Mouse (Mus musculus) gastrocnemius, postnatal 36 days (tissue): ENCODE data around the gene Il27. TPM values are rescaled to one million over a fixed set of nuclear protein-coding genes. Genes with fewer than 3 reads are reported as not detected.
"Not testable (repeated sequence)": the region's sequence is repeated elsewhere in the genome, so short reads cannot be mapped to it uniquely, and the experiment has no call there.

Source experiments
- DNase-seq, 2 experiments: peaks; one replicate each; pipeline ENCODE4 v3.0.0; 2022
- intact Hi-C: fragments of 180-260 bp; cut with DNase I; formaldehyde crosslinking; loops from one replicate; pipeline ENCODE4 v1.15.1; 2025
- long read RNA-seq, 2 experiments: library from polyadenylated mRNA; stranded (forward); transcript quantifications; one replicate each; pipeline ENCODE4 v2.0.0; 2021
- total RNA-seq, 2 experiments: library from RNA; stranded (reverse); gene quantifications; 2 replicates each; pipeline ENCODE4 v1.2.3; 2021

The Il27 gene
- total RNA-seq, result not detected
- long read RNA-seq, experiment 1, result 0 reads
- long read RNA-seq, experiment 2, result 0 reads

DNA sequence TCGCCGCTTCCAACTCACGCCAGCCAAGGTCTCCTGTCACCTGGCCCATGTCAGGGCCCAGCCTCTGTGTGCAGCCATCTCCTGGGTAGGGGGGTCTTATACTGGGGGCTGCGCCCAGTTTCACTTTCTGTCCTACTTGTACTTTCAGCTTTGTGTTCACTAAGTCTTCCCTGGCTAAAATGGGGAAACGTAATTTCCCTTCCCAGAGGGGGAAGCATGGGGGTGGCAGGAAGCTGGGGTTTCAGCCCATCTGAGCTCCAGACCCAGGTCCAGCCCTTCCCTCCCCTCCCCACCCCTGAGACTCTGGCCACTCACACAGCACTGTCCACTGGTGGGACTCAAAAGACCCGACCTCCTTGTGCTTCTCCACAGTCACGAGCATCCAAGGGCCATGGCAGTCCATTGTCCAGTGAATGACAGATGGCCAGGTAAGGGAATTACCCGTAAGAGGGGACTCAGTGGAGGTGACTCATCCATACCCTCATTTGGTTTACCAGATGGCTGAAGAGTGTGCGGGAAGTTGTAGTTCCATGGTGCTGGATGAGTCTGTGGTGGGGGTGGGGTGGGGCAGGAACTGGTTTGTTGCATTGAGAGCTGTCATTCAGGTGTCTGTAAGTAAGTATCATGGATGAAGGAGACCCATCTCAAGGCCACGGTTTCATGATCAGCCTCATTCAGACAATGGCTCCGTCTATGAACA is at the start of gene Il27:
Gene Il27 (minus strand): TSS at position 80 of the 700 bp plus-strand sequence.
- no peak for DNase-seq
- intact Hi-C loops, result no loop called here

- DNase-seq, result no peak
- intact Hi-C loops, result no loop called here
Measured at GRCm38 (mm10) chr7:126644345-126644744, 49.6 kb upstream of the Il27 start.

- intact Hi-C loops, DNase-seq: not testable (repeated sequence)
Measured at GRCm38 (mm10) chr7:126643244-126643617, 48.5 kb upstream of the Il27 start.

- DNase-seq, result no peak
- intact Hi-C loops, result no loop called here
Measured at GRCm38 (mm10) chr7:126642545-126643243, 48.0 kb upstream of the Il27 start.

GRCm38 (mm10) chr7:126636733-126637520 is 42.2 kb upstream of the Il27 start:
- intact Hi-C loops, result loop anchor here (2.0 kb wide), 1 partner anchor 50 kb away; no protein-coding TSS in a partner anchor
- DNase-seq, result no peak

- intact Hi-C loops, result no loop called here
- no peak for DNase-seq
Measured at GRCm38 (mm10) chr7:126635375-126635774, 40.6 kb upstream of the Il27 start.

DNA sequence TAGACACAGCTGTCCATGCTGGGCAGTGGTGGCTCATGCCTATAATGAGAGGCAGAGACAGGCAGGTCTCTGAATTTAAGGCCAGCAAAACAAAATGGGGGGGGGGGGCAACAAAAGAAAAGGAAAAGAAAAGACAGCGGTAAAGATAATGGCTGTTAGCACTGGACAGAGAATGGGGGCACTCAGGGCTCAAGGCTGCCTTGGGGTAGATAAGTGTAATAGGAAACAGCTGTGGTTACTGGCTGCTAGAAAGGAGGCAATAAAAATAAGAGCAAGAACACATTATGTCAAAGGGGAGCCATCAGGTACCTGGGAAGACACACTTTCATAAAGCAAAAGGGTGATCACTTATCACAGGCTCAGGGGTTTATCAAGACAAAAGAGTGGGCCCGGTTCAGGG is 37.7 kb upstream of the Il27 start:
- intact Hi-C loops, result no loop called here
- no peak for DNase-seq

DNA sequence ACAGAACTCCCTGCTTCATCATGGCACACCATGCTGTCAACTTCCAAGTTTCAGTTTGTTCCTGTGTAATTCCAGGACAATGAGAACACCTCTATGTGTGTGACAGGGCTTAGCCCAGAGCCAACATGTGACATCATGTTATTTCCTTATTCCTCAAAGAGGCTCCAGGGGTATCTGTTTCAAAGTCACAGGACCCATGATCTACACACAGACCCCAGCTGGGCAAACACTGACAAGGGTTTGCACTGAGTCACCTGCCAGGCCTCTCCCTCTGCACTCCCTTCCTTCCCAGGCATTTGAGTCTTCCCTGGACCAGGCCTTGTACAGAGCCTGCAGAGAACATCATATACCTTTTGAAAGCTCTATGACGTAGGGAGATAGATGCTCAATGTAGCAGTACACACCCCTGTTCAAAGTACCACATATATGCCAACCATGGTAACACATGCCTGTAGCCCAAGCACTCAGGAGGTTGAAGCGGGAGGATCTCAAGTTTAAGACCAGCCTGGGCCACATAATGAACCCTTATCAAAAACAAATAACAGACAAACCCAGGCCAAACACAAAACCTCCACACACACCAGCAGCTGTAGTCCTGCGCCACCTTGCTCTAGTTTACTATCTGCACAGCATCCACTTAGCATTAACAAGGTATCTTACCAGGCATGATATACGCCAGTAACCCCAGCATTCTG is 36.2 kb upstream of the Il27 start, which contains the start of gene Nupr1:
Gene Nupr1 (minus strand): TSS at position 38 of the 695 bp plus-strand sequence.
- intact Hi-C loops, result no loop called here
- DNase-seq, result no peak

DNA sequence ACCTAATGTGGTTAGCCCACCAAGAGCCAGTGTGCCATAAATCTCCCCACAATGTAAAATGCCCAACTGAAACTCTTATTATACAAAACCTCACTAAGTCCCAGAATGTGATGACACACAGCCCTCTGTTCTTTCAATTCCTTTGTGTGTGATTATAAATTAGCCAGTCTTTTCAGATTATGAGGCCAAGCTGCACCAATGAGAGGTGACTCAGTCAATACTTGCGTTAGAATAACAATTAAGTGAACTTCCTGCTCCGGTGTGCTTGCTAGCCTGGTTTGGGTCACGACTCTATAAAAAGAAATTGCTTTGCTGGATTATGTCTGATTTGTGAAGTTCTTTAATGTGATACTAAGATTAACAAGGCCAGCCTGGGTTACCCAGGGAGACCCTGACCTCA is 35.2 kb upstream of the Il27 start:
- intact Hi-C loops, result no loop called here
- no peak for DNase-seq

DNA sequence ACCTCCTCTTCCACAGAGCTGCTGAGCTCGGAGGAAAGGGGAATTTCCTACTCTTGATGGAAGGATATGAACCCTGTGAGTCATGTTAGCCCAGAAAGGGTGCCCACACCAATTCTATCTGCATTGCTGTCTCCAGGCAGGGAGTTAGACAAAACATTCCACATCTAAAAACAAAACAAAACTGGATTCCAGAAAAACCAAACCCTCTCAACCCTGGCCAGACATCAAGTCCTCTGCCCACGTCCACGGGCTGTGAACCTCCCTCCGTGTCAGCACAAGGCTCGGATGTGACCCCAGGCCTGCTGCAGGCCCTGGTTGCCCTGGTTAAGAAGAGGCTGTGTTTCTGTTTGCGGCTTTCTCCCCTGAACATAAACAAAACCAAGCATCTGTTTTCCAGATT is 33.4 kb upstream of the Il27 start:
- no peak for DNase-seq
- intact Hi-C loops, result no loop called here

DNA sequence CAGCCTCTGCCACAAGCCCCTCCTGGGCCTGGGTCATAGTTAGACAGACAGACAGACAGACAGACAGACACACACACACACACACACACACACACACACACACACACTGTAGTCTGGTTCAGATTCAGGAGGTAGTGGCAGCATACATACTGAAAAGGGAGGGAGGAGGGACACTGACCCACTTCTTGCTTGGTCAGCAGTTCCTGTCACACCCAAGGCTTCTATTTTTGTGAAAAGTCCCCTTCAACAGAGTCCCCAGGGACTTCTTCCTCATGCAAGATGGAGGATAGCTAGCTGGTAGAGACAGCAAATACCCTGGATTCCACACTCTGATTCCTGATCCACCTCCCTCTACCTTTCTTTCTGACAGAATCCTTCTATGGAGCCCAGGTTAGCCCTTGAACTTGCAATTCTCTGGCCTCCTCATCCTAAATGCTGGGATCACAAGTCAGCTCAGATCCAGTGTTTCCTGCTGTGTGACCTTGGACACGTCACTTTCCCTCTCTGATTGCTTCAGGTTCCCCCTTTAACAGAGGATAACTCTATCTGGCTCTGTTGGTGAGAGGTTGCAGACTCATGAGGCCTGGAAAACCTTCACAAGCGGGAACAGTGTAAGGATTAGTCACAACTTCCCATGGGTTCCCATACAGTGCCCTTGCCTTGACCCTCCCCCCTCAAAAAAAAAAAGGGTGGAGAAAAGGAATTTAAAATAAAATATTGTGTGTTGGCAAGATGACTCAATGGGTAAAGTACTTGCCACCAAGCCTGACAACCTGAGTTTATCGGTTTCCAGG is 31.3 kb upstream of the Il27 start:
- intact Hi-C loops, result no loop called here

GRCm38 (mm10) chr7:126625369-126625768 is 30.6 kb upstream of the Il27 start:
- intact Hi-C loops, result no loop called here
- peak; percentile 69 to 88 for DNase-seq

More for the DNA sequence above, 31.3 kb upstream of the Il27 start:
- no peak for DNase-seq

GRCm38 (mm10) chr7:126624774-126625173 is 30.0 kb upstream of the Il27 start:
- intact Hi-C loops, result no loop called here
- DNase-seq, result no peak

GRCm38 (mm10) chr7:126623381-126623780 is 28.6 kb upstream of the Il27 start:
- no peak for DNase-seq
- intact Hi-C loops, result no loop called here

DNA sequence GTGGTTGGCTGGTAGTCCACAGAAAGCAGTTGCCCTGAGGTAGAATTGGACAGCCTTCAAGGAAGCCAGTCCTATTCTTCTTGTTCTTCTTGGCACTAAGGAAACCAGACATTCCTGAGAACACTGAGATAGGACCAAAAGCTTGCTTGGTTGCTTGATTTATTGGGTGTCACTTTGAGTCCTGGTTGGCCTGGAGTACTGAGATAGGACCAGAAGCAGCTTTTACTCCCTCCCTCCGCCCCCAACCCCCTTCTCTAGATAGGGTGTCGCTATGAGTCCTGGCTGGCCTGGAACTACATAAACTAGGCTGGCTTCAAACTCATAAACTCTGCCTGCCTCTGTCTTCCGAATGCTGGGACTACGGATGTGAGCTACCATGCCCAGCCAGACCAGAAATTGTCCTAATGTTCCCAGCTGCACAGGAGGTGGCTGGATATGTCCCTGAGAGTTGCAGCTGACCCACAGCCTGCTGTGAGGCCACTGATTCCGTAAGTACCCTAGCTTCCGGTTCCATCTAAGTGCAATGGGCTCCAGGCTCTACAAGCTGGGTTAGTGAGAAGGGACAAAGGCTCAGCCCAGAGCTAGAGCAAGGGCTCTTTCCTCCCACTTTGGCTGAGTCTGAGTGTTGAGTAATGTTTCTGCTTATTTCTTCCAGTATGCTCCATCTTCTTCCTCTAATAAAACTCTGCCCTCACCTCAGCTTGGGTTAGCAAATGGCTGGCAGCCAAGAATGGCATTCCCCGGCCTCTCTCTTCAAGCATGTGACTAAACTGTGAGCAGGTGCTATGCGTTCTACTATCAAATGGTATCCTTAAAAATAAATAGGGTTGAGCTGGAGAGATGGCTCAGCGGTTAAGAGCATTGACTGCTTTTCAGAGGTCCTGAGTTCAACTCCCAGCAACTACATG is 27.0 kb upstream of the Il27 start:
- DNase-seq, result no peak

DNA sequence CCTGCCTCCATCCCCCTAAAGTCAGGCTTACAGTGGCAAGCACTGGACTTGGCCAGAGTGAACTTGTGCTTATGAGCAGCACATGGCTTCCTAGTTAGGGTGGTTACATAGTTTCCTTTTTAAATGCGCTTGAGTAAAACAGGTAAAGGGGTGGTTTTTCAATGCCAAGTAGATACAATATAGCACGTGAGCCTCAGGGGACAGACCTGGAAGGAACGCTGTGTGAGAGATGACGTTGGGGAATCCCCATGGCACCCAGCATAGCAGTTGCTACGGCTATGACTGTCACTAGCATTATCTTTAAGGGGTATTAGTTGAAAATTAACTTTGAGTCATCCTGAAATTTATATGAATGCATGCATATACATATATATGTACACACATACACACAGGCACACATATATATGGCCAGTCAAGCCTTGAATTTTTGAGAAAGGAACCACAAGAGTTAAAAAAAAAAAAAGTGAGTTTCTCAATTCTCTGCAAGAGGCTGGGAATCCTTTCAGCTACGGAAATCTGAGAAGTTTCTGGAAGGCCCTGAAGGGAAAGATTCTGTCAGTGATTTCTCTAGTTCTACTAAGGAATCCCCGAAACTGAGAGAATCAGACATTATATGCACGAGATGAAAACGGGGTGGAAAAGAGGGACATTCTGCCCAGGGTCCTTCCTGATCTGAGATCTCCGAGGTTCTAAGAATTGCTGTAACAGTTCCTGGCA is 25.0 kb upstream of the Il27 start:
- intact Hi-C loops, result no loop called here
- DNase-seq, result no peak

More for the DNA sequence above, 27.0 kb upstream of the Il27 start:
- intact Hi-C loops, result no loop called here

DNA sequence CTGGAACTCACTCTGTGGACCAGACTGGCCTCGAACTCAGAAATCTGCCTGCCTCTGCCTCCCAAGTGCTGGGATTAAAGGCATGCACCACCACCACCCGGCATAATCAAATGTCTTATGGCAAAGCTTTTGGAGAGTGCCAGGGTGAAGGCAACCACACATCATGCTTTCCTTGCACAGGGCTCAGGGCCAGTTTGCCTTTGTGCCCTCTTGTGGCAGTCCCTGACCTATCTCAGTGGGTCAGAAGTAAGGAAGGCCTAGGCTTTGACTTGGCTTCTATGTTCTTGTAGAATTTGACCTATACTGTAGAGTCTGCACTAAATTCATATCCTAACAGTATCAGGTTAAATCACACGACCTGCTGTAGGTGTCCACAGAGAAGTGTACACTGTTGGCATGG is 22.0 kb upstream of the Il27 start:
- intact Hi-C loops, result no loop called here

DNA sequence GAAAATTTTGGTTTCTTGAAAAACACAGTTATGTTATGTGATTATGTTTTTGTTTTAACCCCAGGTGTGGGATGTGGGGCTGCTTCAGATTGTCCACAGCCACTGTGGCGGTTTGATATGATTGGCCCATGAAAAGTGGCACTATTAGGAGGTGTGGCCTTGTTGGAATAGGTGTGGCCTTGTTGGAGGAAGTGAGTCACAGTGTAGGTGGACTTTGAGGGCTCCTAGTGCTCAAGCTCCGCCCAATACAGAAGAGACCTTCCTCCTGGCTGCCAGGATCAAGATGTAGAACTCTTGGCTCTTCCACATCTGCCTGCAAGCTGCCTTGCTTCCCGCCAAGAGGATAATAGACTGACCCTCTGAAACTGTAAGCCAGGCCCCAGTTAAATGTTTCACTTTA is 18.0 kb upstream of the Il27 start:
- intact Hi-C loops, result no loop called here
- DNase-seq, result no peak

More for the DNA sequence above, 22.0 kb upstream of the Il27 start:
- no peak for DNase-seq
